Mouse (Mus musculus): ENCODE measurements at regions not wholly inside any gene's neighbourhood (a gene's known extent, or its start where the extent isn't known, plus 50 kb on each side); places are given as distances from the start of the nearest gene placed in this dataset.

- no peak for DNase-seq
Observed at GRCm38 (mm10) chr3:143789932-143790570, 415.0 kb downstream of the Lmo4 start.

GRCm38 (mm10) chr3:143786889-143787288 lies 418.1 kb downstream of the Lmo4 start:
- DNase-seq, result no peak

GRCm38 (mm10) chr3:143784353-143784791 lies 420.6 kb downstream of the Lmo4 start:
- DNase-seq, result peak; percentile 5

- DNase-seq, result no peak
Observed at GRCm38 (mm10) chr3:143778161-143778560, 426.9 kb downstream of the Lmo4 start.

- DNase-seq, result no peak
Observed at GRCm38 (mm10) chr3:143759337-143759736, 445.7 kb downstream of the Lmo4 start.

- no peak for DNase-seq
Observed at GRCm38 (mm10) chr3:143753197-143753596, 451.8 kb downstream of the Lmo4 start.

GRCm38 (mm10) chr3:143752660-143753059 lies 452.4 kb downstream of the Lmo4 start:
- DNase-seq, result no peak

- no peak for DNase-seq
Observed at GRCm38 (mm10) chr3:143750128-143750527, 454.9 kb downstream of the Lmo4 start.

GRCm38 (mm10) chr3:143743649-143744048 lies 461.4 kb downstream of the Lmo4 start:
- DNase-seq, result no peak

GRCm38 (mm10) chr3:143742786-143743571 lies 462.0 kb downstream of the Lmo4 start:
- no peak for DNase-seq

GRCm38 (mm10) chr3:143738676-143739075 lies 466.3 kb downstream of the Lmo4 start:
- DNase-seq, result no peak

GRCm38 (mm10) chr3:143737844-143738243 lies 467.2 kb downstream of the Lmo4 start:
- DNase-seq, result no peak

GRCm38 (mm10) chr3:143736651-143737398 lies 468.2 kb downstream of the Lmo4 start:
- no peak for DNase-seq

GRCm38 (mm10) chr3:143734791-143735190 lies 470.2 kb downstream of the Lmo4 start:
- no peak for DNase-seq

GRCm38 (mm10) chr3:143732966-143733725 lies 471.9 kb downstream of the Lmo4 start:
- DNase-seq, result peak; percentile 28

GRCm38 (mm10) chr3:143729473-143730076 lies 475.4 kb downstream of the Lmo4 start:
- no peak for DNase-seq

GRCm38 (mm10) chr3:143722571-143722970 lies 482.4 kb downstream of the Lmo4 start:
- no peak for DNase-seq

GRCm38 (mm10) chr3:143722082-143722481 lies 482.9 kb downstream of the Lmo4 start:
- no peak for DNase-seq

GRCm38 (mm10) chr3:143713183-143713582 lies 491.8 kb downstream of the Lmo4 start:
- peak; percentile 14 for DNase-seq

GRCm38 (mm10) chr3:143710805-143711469 lies 494.1 kb downstream of the Lmo4 start:
- no peak for DNase-seq

GRCm38 (mm10) chr3:143706679-143707078 lies 498.3 kb downstream of the Lmo4 start:
- no peak for DNase-seq

Data from heart, postnatal 4 days (tissue).